Mouse (Mus musculus): Measurements from ENCODE around the gene Focad. TPM values are rescaled to one million over a fixed set of nuclear protein-coding genes. Genes with fewer than 3 reads are reported as not detected.

Gene Focad
- polyA plus RNA-seq, 1 experiment from 2014 or later, result 14.8 TPM

DNA sequence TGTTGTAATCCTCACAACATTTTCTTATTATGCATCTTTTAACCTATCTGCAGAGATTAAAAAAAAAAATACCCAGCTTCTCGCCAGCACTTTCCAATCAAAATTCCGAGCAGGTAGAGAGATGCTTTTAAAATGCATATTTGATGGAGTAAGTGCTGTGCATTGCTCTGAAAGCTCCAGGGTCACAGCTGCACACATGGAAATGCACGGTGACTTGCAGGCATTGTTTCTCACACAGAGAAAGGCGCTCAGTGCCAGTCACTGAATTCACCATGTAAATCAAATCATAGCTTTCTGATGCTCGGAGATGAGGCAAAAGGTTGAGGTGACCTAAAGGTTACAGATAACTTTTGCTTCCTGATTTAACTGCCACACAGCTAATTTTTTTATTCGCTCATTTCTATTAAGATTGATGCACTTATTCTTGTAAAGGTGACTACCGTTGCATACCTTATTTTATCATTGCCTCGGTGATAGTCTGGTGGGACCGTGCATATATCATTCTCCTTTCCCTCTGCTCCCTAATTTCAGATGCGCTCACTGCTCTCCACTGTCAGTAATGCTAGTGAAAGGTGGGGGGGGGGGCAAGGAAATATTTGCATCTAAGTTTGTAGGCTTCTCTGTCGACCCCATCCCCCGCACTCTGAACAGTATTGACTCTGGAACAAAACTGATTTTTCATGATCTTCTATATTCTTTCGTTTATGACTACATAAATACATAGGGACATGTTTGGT, 69.2 kb downstream of the Focad start:
- 86% methylated on average over 13 of the region's 13 CpGs for WGBS
- Histone ChIP-seq H3K4me3 (no peak overlapping the region), H3K27ac (no peak overlapping the region), H3K36me3 (no peaks in the 10 kb centered on the region), H3K4me1 (peaks cover 15% of the 10 kb centered on the region; the same call in 1 of the 2 replicates), H3K27me3 (ENCODE audit: insufficient read depth, poor library complexity, severe bottlenecking) (no peaks in the 10 kb centered on the region), H3K9me3 (no peaks in the 10 kb centered on the region)
- no peak for DNase-seq (ENCODE audit: low spot score)

- no peaks in the 10 kb centered on the region for H3K9me3 ChIP-seq
- H3K27me3 ChIP-seq (ENCODE audit: insufficient read depth, poor library complexity, severe bottlenecking), result no peaks in the 10 kb centered on the region
- H3K27ac ChIP-seq, result no peak overlapping the region
- DNase-seq (ENCODE audit: low spot score), result no peak
- H3K36me3 ChIP-seq, result no peaks in the 10 kb centered on the region
- no peak overlapping the region for H3K4me3 ChIP-seq
- 65% methylated on average over 7 of the region's 7 CpGs for WGBS
- H3K4me1 ChIP-seq, result peaks cover 21% of the 10 kb centered on the region; the same call in 1 of the 2 replicates
These were observed 72.8 kb downstream of the Focad start for GRCm38 (mm10) chr4:88167008-88167862.

- Histone ChIP-seq H3K9me3 (no peaks in the 10 kb centered on the region), H3K4me1 (peaks cover 5% of the 10 kb centered on the region), H3K27ac (no peak overlapping the region), H3K36me3 (no peaks in the 10 kb centered on the region), H3K27me3 (ENCODE audit: insufficient read depth, poor library complexity, severe bottlenecking) (no peaks in the 10 kb centered on the region), H3K4me3 (no peak overlapping the region)
- DNase-seq (ENCODE audit: low spot score), result no peak
- WGBS, result 89% methylated on average over 6 of the region's 6 CpGs
These were observed 80.9 kb downstream of the Focad start for GRCm38 (mm10) chr4:88175058-88175974.

DNA sequence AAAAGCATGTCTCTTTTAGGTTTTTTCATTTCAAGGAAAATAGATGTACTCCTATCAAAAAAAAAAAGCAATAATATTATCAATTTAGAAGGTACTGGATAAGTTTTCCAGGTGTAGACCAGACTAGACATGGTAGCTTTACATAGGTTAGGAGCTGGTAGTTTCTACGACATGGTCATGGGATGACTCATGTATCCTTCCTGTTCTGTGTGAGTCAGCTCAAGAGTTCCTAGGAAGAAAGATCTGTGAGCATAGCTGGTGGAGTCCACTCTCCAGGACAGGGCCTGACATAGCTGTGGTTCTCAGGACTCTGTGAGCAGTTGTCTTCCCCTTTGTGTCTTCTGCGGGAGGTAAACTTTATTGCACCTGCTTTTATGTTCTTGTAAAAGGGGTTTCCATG, 84.9 kb downstream of the Focad start:
- 81% methylated on average over 2 of the region's 2 CpGs for WGBS
- H3K4me3 ChIP-seq, result no peak overlapping the region
- no peaks in the 10 kb centered on the region; the same call in 1 of the 2 replicates for H3K36me3 ChIP-seq
- no peak overlapping the region for H3K27ac ChIP-seq
- DNase-seq (ENCODE audit: low spot score), result no peak
- no peaks in the 10 kb centered on the region; the same call in 1 of the 2 replicates for H3K4me1 ChIP-seq
- no peaks in the 10 kb centered on the region for H3K27me3 ChIP-seq (ENCODE audit: insufficient read depth, poor library complexity, severe bottlenecking)
- H3K9me3 ChIP-seq, result no peaks in the 10 kb centered on the region

GRCm38 (mm10) chr4:88184293-88184692, 89.9 kb downstream of the Focad start:
- Histone ChIP-seq H3K27me3 (ENCODE audit: insufficient read depth, poor library complexity, severe bottlenecking) (no peaks in the 10 kb centered on the region), H3K27ac (no peak overlapping the region), H3K36me3 (no peaks in the 10 kb centered on the region; the same call in 1 of the 2 replicates), H3K9me3 (no peaks in the 10 kb centered on the region), H3K4me3 (no peak overlapping the region), H3K4me1 (peaks cover 5% of the 10 kb centered on the region; the same call in 1 of the 2 replicates)
- 85% methylated on average over 6 of the region's 6 CpGs for WGBS
- DNase-seq (ENCODE audit: low spot score), result no peak

DNA sequence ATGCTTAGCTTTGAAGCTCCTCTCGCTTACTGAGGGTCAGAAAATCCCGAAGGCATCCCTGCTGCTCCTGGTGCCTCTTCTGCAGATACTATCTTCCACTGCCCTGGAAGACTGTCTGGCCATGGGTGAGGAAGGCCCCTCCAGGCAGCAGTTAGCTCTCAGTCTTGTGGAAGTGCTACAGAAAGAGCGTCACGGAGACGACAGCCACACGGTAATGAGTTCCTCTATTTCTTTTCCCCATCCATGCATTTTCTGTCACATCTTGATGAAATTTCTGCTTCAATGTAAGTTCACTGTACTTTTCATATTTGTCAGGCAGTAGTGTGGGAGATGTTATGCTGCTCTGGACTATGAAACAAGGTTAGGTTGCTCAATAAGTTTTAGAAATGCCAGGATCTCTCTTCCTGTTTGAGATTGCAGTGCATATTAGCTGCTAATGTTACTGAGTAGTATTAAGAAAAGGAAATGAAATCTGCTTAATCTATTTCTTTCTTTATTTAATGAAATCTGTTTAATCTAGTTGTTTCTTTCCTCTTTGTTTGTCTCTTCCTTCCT, 91.5 kb downstream of the Focad start:
- no peaks in the 10 kb centered on the region for H3K9me3 ChIP-seq
- no peak overlapping the region for H3K4me3 ChIP-seq
- WGBS, result 71% methylated on average over 6 of the region's 6 CpGs
- no peaks in the 10 kb centered on the region; the same call in 1 of the 2 replicates for H3K36me3 ChIP-seq
- H3K4me1 ChIP-seq, result peaks cover 5% of the 10 kb centered on the region; the same call in 1 of the 2 replicates
- no peak overlapping the region for H3K27ac ChIP-seq
- DNase-seq (ENCODE audit: low spot score), result no peak
- H3K27me3 ChIP-seq (ENCODE audit: insufficient read depth, poor library complexity, severe bottlenecking), result no peaks in the 10 kb centered on the region

DNA sequence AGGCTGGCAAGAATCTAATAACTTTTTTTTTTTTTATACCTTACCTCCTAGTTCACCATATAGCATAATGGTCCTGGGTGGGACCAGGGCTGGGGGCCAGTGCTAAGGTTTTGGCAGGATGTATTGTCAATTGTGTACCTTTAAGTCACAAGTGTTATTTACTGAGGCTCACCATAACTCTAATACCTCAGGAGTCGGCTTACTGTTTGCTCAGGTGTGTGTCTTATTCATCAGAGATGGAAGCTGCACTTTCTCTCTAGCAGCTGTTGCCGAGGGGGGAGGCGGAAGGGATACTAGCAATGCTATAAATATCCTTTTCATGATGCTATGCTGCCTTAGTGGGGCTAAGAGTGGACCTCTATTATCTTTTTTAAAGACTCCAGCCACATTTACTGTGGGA, 93.2 kb downstream of the Focad start:
- DNase-seq (ENCODE audit: low spot score), result no peak
- H3K4me1 ChIP-seq, result peaks cover 5% of the 10 kb centered on the region; the same call in 1 of the 2 replicates
- no peaks in the 10 kb centered on the region for H3K27me3 ChIP-seq (ENCODE audit: insufficient read depth, poor library complexity, severe bottlenecking)
- no peak overlapping the region for H3K4me3 ChIP-seq
- H3K27ac ChIP-seq, result no peak overlapping the region
- WGBS, result 67% methylated on average over 3 of the region's 3 CpGs
- H3K36me3 ChIP-seq, result no peaks in the 10 kb centered on the region; the same call in 1 of the 2 replicates
- H3K9me3 ChIP-seq, result no peaks in the 10 kb centered on the region

DNA sequence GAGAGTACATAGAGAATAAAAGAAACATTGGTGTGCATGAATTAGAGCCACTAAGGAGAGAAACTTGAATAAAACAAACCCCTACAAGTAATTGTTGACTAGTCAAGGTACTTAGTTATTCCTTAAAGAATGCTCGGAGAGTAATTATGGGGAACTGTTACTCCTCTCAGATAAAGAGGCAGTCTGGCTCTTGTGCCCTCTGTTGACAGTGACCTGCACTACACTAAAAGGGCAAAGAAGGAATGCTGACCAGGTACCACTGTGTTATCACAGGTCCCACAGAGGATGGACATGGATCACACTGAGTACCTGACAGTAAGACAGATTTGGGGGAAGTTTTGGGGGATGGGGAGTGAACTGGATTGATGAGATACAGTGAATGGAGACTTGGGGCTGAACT, 95.1 kb downstream of the Focad start:
- Histone ChIP-seq H3K9me3 (no peaks in the 10 kb centered on the region), H3K4me1 (peaks cover 5% of the 10 kb centered on the region; the same call in 1 of the 2 replicates), H3K27me3 (ENCODE audit: insufficient read depth, poor library complexity, severe bottlenecking) (no peaks in the 10 kb centered on the region), H3K36me3 (no peaks in the 10 kb centered on the region), H3K27ac (no peak overlapping the region), H3K4me3 (no peak overlapping the region)
- WGBS, result 85% methylated on average over 1 of the region's 1 CpGs
- DNase-seq (ENCODE audit: low spot score), result no peak

GRCm38 (mm10) chr4:88194256-88194655, 99.8 kb downstream of the Focad start:
- H3K27me3 ChIP-seq (ENCODE audit: insufficient read depth, poor library complexity, severe bottlenecking), result no peaks in the 10 kb centered on the region
- no peaks in the 10 kb centered on the region for H3K36me3 ChIP-seq
- no peak overlapping the region for H3K4me3 ChIP-seq
- no peaks in the 10 kb centered on the region for H3K9me3 ChIP-seq
- no peaks in the 10 kb centered on the region for H3K4me1 ChIP-seq
- no peak overlapping the region for H3K27ac ChIP-seq
- 80% methylated on average over 5 of the region's 5 CpGs for WGBS
- DNase-seq (ENCODE audit: low spot score), result no peak

DNA sequence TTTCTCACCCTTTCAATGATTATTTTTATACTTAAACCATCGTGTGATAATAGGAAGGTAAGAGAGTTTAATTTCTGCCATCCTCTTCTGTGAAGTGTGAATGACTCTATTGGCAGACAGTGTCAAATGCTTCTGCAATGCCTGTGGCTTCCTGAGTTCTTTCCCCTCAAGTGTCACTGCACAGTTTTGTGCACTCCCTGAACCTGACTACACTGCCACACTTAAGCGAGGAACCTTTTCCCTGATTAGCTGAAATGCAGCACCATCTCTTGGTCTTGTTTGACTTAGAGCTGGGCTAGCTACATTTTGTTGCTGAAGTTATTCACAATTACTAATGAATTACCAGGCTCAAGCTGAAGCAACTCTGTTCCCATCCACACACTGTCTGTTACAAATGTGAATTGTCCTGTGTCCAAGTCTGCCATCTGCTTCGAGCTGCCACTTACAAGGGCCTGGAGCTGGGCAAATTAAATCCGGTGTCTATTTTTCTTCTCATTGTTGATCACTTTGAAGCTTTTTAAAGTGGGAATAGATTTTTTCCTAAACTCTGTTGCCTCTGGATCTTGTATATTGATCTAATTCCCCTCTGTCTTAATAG, 101.6 kb downstream of the Focad start:
- H3K4me3 ChIP-seq, result no peak overlapping the region
- no peaks in the 10 kb centered on the region for H3K9me3 ChIP-seq
- 0 out of 2 replicates have a peak, but pooled peaks cover 1% of the 10 kb centered on the region for H3K36me3 ChIP-seq
- no peaks in the 10 kb centered on the region for H3K4me1 ChIP-seq
- no peak for DNase-seq (ENCODE audit: low spot score)
- no peaks in the 10 kb centered on the region for H3K27me3 ChIP-seq (ENCODE audit: insufficient read depth, poor library complexity, severe bottlenecking)
- H3K27ac ChIP-seq, result no peak overlapping the region
- 79% methylated on average over 4 of the region's 4 CpGs for WGBS

GRCm38 (mm10) chr4:88196500-88196912, 102.1 kb downstream of the Focad start:
- H3K27me3 ChIP-seq (ENCODE audit: insufficient read depth, poor library complexity, severe bottlenecking), result no peaks in the 10 kb centered on the region
- no peaks in the 10 kb centered on the region for H3K9me3 ChIP-seq
- no peak for DNase-seq (ENCODE audit: low spot score)
- H3K4me3 ChIP-seq, result no peak overlapping the region
- H3K4me1 ChIP-seq, result no peaks in the 10 kb centered on the region
- H3K36me3 ChIP-seq, result 0 out of 2 replicates have a peak, but pooled peaks cover 5% of the 10 kb centered on the region
- no peak overlapping the region for H3K27ac ChIP-seq
- WGBS, result 85% methylated on average over 4 of the region's 4 CpGs

DNA sequence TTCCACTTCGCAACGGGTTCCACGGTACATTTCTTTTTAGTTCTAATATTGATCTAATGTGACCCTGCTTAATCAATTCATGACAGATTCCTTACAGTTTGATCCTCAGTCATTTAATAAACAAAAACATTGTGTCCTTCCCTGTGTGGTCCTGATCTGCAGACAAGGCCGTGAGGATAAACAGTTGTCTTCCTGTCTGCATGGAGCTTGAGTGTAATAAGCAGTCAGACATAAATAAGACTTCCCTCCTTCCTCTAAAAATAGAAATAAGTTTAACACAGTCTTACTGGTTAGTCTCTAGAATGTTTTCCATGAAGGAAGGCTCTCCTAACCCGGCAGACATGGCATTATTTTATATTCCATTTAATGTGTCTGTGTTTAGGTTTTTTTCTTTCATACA, 102.8 kb downstream of the Focad start:
- H3K36me3 ChIP-seq, result 0 out of 2 replicates have a peak, but pooled peaks cover 5% of the 10 kb centered on the region
- H3K9me3 ChIP-seq, result no peaks in the 10 kb centered on the region
- H3K4me3 ChIP-seq, result no peak overlapping the region
- no peaks in the 10 kb centered on the region for H3K4me1 ChIP-seq
- DNase-seq (ENCODE audit: low spot score), result no peak
- no peaks in the 10 kb centered on the region for H3K27me3 ChIP-seq (ENCODE audit: insufficient read depth, poor library complexity, severe bottlenecking)
- H3K27ac ChIP-seq, result no peak overlapping the region
- WGBS, result 81% methylated on average over 5 of the region's 5 CpGs
